Mouse (Mus musculus): Measurements from ENCODE around the gene Tmc7. TPM values are rescaled to one million over a fixed set of nuclear protein-coding genes. Genes with fewer than 3 reads are reported as not detected.
A peak's percentile ranks its signal among the peaks of the same experiment; 100 is the strongest.

Tmc7 gene
- total RNA-seq, 2 experiments from 2014 or later: 7.8 to 8.7 TPM

- intact Hi-C loops (cut with DNase I; ENCODE audit: low total_unique reads): no loop called here
- no peak for DNase-seq
Measured at GRCm38 (mm10) chr7:118522077-118522476, 62.5 kb downstream of the Tmc7 start.

- DNase-seq: no peak
- intact Hi-C loops (cut with DNase I; ENCODE audit: low total_unique reads): loop anchor here (2.0 to 5.0 kb wide), 2 partner anchors 71 to 212 kb away; partner anchors contain the start of gene Syt17
Measured at GRCm38 (mm10) chr7:118519661-118520060, 64.9 kb downstream of the Tmc7 start.

- peak; percentile 81 for DNase-seq
- intact Hi-C loops (cut with DNase I; ENCODE audit: low total_unique reads): loop anchor here (2.0 to 5.0 kb wide), 2 partner anchors 70 to 211 kb away; partner anchors contain the start of gene Syt17
Measured at GRCm38 (mm10) chr7:118518687-118519086, 65.8 kb downstream of the Tmc7 start.

- intact Hi-C loops (cut with DNase I; ENCODE audit: low total_unique reads): loop anchor here (2.0 to 5.0 kb wide), 2 partner anchors 69 to 211 kb away; partner anchors contain the start of gene Syt17
- no peak for DNase-seq
Measured at GRCm38 (mm10) chr7:118517819-118518218, 66.7 kb downstream of the Tmc7 start.

GRCm38 (mm10) chr7:118508556-118508955 lies 76.0 kb downstream of the Tmc7 start:
- no peak for DNase-seq
- intact Hi-C loops (cut with DNase I; ENCODE audit: low total_unique reads): no loop called here

- no peak for DNase-seq
- intact Hi-C loops (cut with DNase I; ENCODE audit: low total_unique reads): no loop called here
Measured at GRCm38 (mm10) chr7:118503844-118504243, 80.7 kb downstream of the Tmc7 start.

GRCm38 (mm10) chr7:118502333-118502732 lies 82.2 kb downstream of the Tmc7 start:
- no peak for DNase-seq
- intact Hi-C loops (cut with DNase I; ENCODE audit: low total_unique reads): no loop called here

- no peak for DNase-seq
- intact Hi-C loops (cut with DNase I; ENCODE audit: low total_unique reads): no loop called here
Measured at GRCm38 (mm10) chr7:118499784-118500435, 84.6 kb downstream of the Tmc7 start.

- intact Hi-C loops (cut with DNase I; ENCODE audit: low total_unique reads): no loop called here
Measured at GRCm38 (mm10) chr7:118498984-118499783, 85.4 kb downstream of the Tmc7 start.

GRCm38 (mm10) chr7:118494892-118495579 lies 89.5 kb downstream of the Tmc7 start:
- intact Hi-C loops (cut with DNase I; ENCODE audit: low total_unique reads): no loop called here
- DNase-seq: no peak

More at GRCm38 (mm10) chr7:118498984-118499783, 85.4 kb downstream of the Tmc7 start:
- DNase-seq: no peak

- DNase-seq: no peak
- intact Hi-C loops (cut with DNase I; ENCODE audit: low total_unique reads): no loop called here
Measured at GRCm38 (mm10) chr7:118493892-118494291, 90.6 kb downstream of the Tmc7 start.

- intact Hi-C loops (cut with DNase I; ENCODE audit: low total_unique reads): no loop called here
- DNase-seq: peak; percentile 89
Measured at GRCm38 (mm10) chr7:118491431-118492147, 92.9 kb downstream of the Tmc7 start, which contains the start of gene Itpripl2. Gene Itpripl2, minus strand, starts transcription at chr7:118491975.

- DNase-seq: peak; percentile 40
- intact Hi-C loops (cut with DNase I; ENCODE audit: low total_unique reads): no loop called here
Measured at GRCm38 (mm10) chr7:118490666-118491430, 93.7 kb downstream of the Tmc7 start.

- peak; percentile 38 for DNase-seq
- intact Hi-C loops (cut with DNase I; ENCODE audit: low total_unique reads): no loop called here
Measured at GRCm38 (mm10) chr7:118489706-118490665, 94.5 kb downstream of the Tmc7 start.

- DNase-seq: no peak
- intact Hi-C loops (cut with DNase I; ENCODE audit: low total_unique reads): no loop called here
Measured at GRCm38 (mm10) chr7:118488060-118488664, 96.4 kb downstream of the Tmc7 start.

- intact Hi-C loops (cut with DNase I; ENCODE audit: low total_unique reads): no loop called here
- DNase-seq: no peak
Measured at GRCm38 (mm10) chr7:118486917-118487316, 97.6 kb downstream of the Tmc7 start.

Measured in gastrocnemius, postnatal 14 days (tissue).